Mouse (Mus musculus) gastrocnemius, postnatal 10 days (tissue): ENCODE results near the gene Daam2. TPM values are rescaled to one million over a fixed set of nuclear protein-coding genes. Genes with fewer than 3 reads are reported as not detected.
"Not testable (repeated sequence)": the region's sequence is repeated elsewhere in the genome, so short reads cannot be mapped to it uniquely, and the experiment has no call there.

ENCODE experiments used
- DNase-seq: peaks from one replicate; pipeline ENCODE4 v3.0.0; 2021; ENCODE audit warnings: mixed read lengths
- total RNA-seq, 2 experiments: library from RNA; stranded (reverse); gene quantifications; 2 replicates each; pipeline ENCODE4 v1.2.3; 2021

The Daam2 gene
- total RNA-seq, 2 experiments from 2014 or later = 13.1 to 13.4 TPM

- DNase-seq = no peak
These were observed 86.8 kb downstream of the Daam2 start for GRCm38 (mm10) chr17:49477370-49477769.

- DNase-seq = no peak
These were observed 89.0 kb downstream of the Daam2 start for GRCm38 (mm10) chr17:49475174-49475573.

- DNase-seq = no peak
These were observed 90.1 kb downstream of the Daam2 start for GRCm38 (mm10) chr17:49474051-49474450.

GRCm38 (mm10) chr17:49472626-49473025 is 91.5 kb downstream of the Daam2 start:
- no peak for DNase-seq

DNA sequence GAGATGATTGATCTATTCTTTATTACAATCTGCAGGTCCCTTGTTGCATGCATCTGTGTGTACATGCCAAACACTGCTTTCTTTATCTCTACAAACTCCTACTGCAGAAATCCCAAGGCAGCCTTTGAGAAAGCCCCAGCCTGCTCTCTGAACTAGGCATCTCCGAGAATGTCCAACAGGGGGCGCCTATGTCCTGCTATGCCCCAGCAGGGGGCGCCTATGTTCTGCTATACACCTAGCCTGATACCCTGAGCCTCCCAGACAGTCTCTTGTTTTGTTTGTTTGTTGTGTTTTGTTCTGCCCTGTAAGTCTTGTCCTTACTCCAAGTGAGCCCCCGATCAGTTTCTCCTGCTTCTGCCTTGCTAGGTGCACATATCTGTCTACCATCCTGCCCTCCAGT is 95.9 kb downstream of the Daam2 start:
- peak; percentile 86 for DNase-seq

DNA sequence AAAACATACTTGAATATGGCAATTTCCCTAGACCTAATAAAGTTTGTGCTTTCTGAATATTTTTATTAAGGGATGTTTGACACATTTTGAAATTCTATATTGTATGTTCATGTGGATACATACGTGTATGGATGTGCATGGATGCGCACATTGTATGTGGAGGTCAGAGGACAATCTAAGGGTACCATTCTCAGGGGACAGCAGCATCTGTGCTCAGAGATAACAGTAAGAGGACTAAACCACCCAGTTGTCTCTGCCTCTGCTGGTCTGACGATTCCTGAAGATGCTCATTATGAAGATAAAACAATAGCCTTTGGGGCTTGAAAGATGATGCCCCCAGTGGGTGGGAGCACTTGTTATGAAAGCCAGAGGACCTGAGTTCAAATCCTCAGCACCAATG is 99.3 kb downstream of the Daam2 start:
- DNase-seq = no peak

GRCm38 (mm10) chr17:49458386-49458785 is 105.8 kb downstream of the Daam2 start:
- DNase-seq = no peak

DNA sequence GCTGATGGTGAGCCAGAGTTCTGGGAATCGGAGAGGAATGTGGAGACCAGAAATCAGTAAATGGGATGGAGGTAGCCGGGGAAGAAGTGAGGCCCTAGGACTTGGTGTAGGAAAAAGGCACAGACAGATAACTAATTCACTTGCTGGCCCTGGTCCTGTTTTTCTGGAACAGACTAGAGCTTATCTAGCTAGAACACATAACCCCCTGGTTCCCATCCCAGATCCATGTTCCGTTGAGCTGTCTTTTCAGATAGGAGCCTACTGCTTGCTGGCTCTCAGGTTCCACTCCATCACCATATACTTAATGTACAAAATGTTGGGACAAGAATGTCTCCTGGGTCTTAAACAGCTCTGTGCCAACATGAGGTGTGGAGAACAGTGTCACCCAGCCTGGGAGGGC is 106.3 kb downstream of the Daam2 start:
- no peak for DNase-seq

GRCm38 (mm10) chr17:49456334-49456733 is 107.8 kb downstream of the Daam2 start:
- no peak for DNase-seq

DNA sequence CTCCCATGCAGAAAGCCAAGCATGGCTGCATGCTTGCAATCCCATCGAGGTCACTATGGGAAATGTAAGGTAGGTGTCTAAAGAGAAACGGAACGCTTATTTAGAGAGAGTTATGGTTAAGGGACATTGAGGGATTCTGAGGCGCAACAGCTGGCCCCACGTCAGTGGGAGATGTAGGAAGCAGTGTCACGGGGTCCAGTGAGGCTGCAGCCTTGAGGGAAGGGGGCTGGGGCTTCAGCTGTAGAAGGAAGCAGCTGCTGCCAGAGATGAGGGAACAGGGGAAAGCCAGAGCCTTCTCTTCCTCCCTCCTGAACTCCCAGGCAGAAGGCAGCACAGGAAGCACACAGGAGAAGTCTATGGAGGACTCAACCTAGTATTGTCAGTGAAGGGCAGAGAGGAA is 113.2 kb downstream of the Daam2 start:
- DNase-seq = no peak

GRCm38 (mm10) chr17:49449230-49449608 is 114.9 kb downstream of the Daam2 start:
- DNase-seq = no peak

- DNase-seq = no peak
These were observed 115.4 kb downstream of the Daam2 start for GRCm38 (mm10) chr17:49448570-49449229.

GRCm38 (mm10) chr17:49442841-49443240 is 121.3 kb downstream of the Daam2 start:
- DNase-seq = not testable (repeated sequence)

GRCm38 (mm10) chr17:49440331-49441130 is 123.6 kb downstream of the Daam2 start:
- DNase-seq = no peak

- DNase-seq = no peak
These were observed 124.4 kb downstream of the Daam2 start for GRCm38 (mm10) chr17:49439706-49440105.

DNA sequence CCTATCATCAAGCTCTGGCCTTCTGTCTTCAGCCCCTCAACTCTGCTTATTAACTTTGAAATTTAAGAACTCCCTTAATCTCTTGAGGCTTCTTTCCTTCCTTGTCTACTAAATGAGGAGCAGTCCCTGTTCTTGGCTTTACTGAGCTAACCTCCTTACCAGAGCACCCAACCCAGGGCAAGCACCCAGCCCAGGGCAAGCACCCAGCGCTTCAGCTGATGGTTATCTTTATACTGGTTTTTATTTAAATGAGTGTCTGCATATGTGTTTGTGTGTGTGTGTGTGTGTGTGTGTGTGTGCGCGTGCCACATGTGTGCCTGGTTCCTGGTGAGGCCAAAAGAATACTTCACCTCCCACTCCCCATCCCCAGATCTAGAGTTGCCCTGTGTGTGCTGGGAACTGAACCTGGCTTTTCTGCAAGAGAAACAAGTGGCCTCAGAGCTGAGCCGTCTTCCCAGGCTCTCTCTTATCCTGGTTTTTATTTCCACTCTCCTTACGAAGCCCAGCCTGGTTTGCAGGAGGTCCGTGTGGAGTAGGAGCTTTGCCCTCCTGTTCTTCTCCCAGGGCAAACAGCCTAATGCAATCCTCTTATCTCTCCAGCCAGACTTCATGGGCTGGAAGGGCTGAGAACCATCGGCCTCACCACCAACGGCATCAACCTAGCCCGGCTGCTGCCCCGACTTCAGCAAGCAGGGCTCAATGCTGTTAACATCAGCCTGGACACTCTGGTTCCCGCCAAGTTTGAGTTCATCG is 125.1 kb downstream of the Daam2 start:
- DNase-seq = no peak

DNA sequence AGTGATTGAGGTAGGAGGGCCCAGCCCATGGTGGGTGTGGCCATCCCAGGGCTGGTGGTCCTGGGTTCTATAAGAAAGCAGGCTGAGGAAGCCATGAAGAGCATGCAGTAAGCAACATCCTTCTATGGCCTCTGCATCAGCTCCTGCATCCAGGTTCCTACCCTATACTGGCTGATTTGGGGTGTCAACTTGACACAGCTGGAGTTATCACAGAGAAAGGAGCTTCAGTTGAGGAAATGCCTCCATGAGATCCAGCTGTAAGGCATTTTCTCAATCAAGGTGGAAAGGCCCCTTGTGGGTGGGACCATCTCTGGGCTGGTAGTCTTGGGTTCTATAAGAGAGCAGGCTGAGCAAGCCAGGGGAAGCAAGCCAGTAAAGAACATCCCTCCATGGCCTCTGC is 126.8 kb downstream of the Daam2 start:
- not testable (repeated sequence) for DNase-seq

- no peak for DNase-seq
These were observed 127.5 kb downstream of the Daam2 start for GRCm38 (mm10) chr17:49436631-49437030.

GRCm38 (mm10) chr17:49435081-49435480 is 129.1 kb downstream of the Daam2 start:
- no peak for DNase-seq

DNA sequence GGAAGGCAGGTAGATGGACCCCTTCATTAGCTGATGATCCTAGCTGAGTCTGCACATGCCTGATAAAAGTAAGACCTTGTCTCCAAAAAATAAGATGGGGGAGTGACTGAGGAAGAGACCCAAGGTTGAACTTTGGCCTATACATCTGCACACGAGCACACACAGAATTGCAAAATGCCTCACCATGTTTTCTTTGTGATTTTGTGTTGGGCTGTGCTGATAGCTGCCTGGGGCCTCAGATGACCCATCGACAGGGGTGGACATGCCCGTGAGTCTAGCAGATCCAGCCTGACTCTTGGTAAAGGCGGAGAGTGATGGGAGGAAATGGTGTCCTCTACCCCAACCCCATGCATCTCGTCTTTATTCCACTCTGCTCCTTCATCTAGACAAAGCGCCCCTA is 129.9 kb downstream of the Daam2 start:
- DNase-seq = no peak

DNA sequence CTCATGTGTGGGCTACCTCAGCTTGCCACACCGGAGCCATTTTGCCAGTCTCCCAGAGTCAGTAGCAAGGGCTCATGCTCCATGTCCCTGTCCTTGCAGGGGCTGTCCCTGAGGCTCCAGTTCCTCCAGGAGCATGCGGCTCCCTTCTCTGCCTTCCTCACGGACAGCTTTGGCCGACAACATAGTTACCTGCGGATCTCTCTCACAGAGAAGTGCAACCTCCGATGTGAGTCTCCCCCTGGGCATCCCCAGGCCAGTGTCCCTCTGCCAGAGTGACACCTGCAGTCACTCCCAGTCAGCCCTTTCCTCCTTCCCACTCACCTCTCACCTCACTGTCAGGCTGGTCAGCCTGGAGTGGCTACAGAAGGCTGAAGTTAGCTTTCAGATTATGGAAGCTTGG is 131.1 kb downstream of the Daam2 start:
- DNase-seq = no peak

DNA sequence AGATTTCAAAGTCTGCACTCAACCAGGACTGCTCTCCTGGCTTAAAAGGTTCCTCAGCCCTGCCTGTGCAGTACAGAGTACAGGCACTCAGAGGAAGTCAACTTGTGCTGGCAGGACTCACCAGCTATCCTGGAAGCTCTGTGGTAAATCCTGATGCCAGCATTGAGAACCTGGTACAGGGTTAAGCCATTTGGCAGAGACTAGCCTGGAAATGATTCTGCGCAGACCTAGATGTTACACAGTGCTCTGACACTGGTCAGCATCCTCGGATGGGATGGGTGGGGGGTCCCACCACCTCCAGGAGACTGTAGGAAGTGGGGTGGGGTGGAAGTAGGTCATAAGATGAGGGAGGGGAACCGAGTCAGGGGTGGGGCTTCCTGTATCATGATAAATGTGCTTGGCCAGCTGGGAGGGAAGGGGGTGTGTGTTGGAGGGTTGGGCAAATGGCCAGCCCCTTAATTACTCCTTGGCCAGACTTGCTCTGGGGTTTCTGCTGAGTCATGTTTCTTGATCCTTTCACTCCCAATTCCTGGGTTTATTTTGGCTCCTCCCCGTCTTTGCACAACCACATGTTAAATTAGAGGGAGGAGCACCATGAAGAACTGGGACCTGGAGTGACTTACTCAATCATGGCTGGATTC is 132.0 kb downstream of the Daam2 start:
- DNase-seq = peak; percentile 27

GRCm38 (mm10) chr17:49431176-49431575 is 133.0 kb downstream of the Daam2 start:
- no peak for DNase-seq
